Mouse (Mus musculus): ENCODE results near the gene Usb1.

Usb1 gene

GRCm38 (mm10) chr8:95336363-95336762, 4.3 kb downstream of the Usb1 start:
- no peak for DNase-seq

GRCm38 (mm10) chr8:95341721-95342120, 9.6 kb downstream of the Usb1 start:
- no peak for DNase-seq

GRCm38 (mm10) chr8:95344668-95345067, 12.6 kb downstream of the Usb1 start:
- DNase-seq, result no peak

GRCm38 (mm10) chr8:95346643-95347545, 14.8 kb downstream of the Usb1 start:
- DNase-seq, result peak; percentile 88

- DNase-seq, result no peak
Observed at GRCm38 (mm10) chr8:95348356-95348755, 16.3 kb downstream of the Usb1 start.

GRCm38 (mm10) chr8:95348811-95349630, 16.9 kb downstream of the Usb1 start:
- DNase-seq, result peak; percentile 85

GRCm38 (mm10) chr8:95351461-95351860, 19.4 kb downstream of the Usb1 start:
- no peak for DNase-seq

GRCm38 (mm10) chr8:95352151-95352870, 20.2 kb downstream of the Usb1 start, which contains the start of gene Mmp15:
Gene Mmp15, plus strand, starts transcription at chr8:95352268.
- peak; percentile 70 for DNase-seq

- DNase-seq, result peak; percentile 59
Observed at GRCm38 (mm10) chr8:95352871-95353866, 21.1 kb downstream of the Usb1 start.

- DNase-seq, result no peak
Observed at GRCm38 (mm10) chr8:95354606-95355005, 22.5 kb downstream of the Usb1 start.

- DNase-seq, result no peak
Observed at GRCm38 (mm10) chr8:95358550-95359411, 26.7 kb downstream of the Usb1 start.

- no peak for DNase-seq
Observed at GRCm38 (mm10) chr8:95360181-95361015, 28.3 kb downstream of the Usb1 start.

GRCm38 (mm10) chr8:95361016-95361341, 28.9 kb downstream of the Usb1 start:
- DNase-seq, result no peak

GRCm38 (mm10) chr8:95362272-95362671, 30.2 kb downstream of the Usb1 start:
- DNase-seq, result no peak

- no peak for DNase-seq
Observed at GRCm38 (mm10) chr8:95363849-95364248, 31.8 kb downstream of the Usb1 start.

- DNase-seq, result no peak
Observed at GRCm38 (mm10) chr8:95369581-95370326, 37.7 kb downstream of the Usb1 start.

- no peak for DNase-seq
Observed at GRCm38 (mm10) chr8:95373389-95374002, 41.4 kb downstream of the Usb1 start.

GRCm38 (mm10) chr8:95374429-95374828, 42.3 kb downstream of the Usb1 start:
- no peak for DNase-seq
